Mouse (Mus musculus) heart, embryonic 14.5 days (tissue): ENCODE results near the gene Sik3. TPM values are rescaled to one million over a fixed set of nuclear protein-coding genes. Genes with fewer than 3 reads are reported as not detected.
A peak's percentile ranks its signal among the peaks of the same experiment; 100 is the strongest.

ENCODE experiments used
- ATAC-seq: fragments of 200-750 bp; cut with Nextera tagmentation; 2 replicates; pipeline ENCODE4 v1.8.0; 2017; ENCODE audit warnings: low read depth, moderate TSS enrichment; ENCODE audit not compliant: insufficient number of reproducible peaks, insufficient read depth, low FRiP score
- H3K27ac ChIP-seq, 2 experiments: fragments of 200-500 bp in 1 of 2; fragments of 300-500 bp in 1 of 2; sonication (generic) in 1 of 2; replicated peaks in 1 of 2; 2 replicates each; pipeline ENCODE4 v1.5.1; 2012 to 2014; ENCODE audit warnings: low read depth in 2 of 2, low read length in 2 of 2, control low read depth in 1 of 2, mild to moderate bottlenecking in 1 of 2, mixed read lengths in 1 of 2; ENCODE audit not compliant: control insufficient read depth in 1 of 2, insufficient read depth in 1 of 2
- H3K27me3 ChIP-seq: fragments of 300-500 bp; sonication (generic); 2 replicates; pipeline ENCODE4 v1.6.1; 2014; ENCODE audit warnings: mild to moderate bottlenecking, low read length, control low read depth; ENCODE audit not compliant: control insufficient read depth, insufficient read depth
- H3K36me3 ChIP-seq: fragments of 300-500 bp; sonication (generic); 2 replicates; pipeline ENCODE4 v1.6.1; 2014; ENCODE audit warnings: mild to moderate bottlenecking, control low read depth, low read length, mixed read lengths; ENCODE audit not compliant: control insufficient read depth, insufficient read depth
- H3K4me1 ChIP-seq, 2 experiments: fragments of 200-500 bp in 1 of 2; fragments of 300-500 bp in 1 of 2; sonication (generic) in 1 of 2; 2 replicates each; pipeline ENCODE4 v1.6.1; 2012 to 2014; ENCODE audit warnings: low read length in 2 of 2, control low read depth in 1 of 2, mixed read lengths in 1 of 2; ENCODE audit not compliant: control insufficient read depth in 2 of 2, insufficient read depth in 2 of 2
- H3K4me2 ChIP-seq: fragments of 300-500 bp; sonication (generic); 2 replicates; pipeline ENCODE4 v1.6.1; 2014; ENCODE audit warnings: mild to moderate bottlenecking, low read length
- H3K4me3 ChIP-seq, 2 experiments: fragments of 200-500 bp in 1 of 2; fragments of 300-500 bp in 1 of 2; sonication (generic) in 1 of 2; 2 replicates each; pipeline ENCODE4 v1.5.1; 2012 to 2014; ENCODE audit warnings: low read length in 2 of 2, mild to moderate bottlenecking in 2 of 2, control low read depth in 1 of 2, low read depth in 1 of 2, moderate library complexity in 1 of 2; ENCODE audit not compliant: control insufficient read depth in 1 of 2, insufficient read depth in 1 of 2
- H3K9ac ChIP-seq: fragments of 300-500 bp; sonication (generic); 2 replicates; pipeline ENCODE4 v1.6.1; 2014; ENCODE audit warnings: mild to moderate bottlenecking, low read length
- H3K9me3 ChIP-seq: fragments of 300-500 bp; sonication (generic); 2 replicates; pipeline ENCODE4 v1.6.1; 2016; ENCODE audit warnings: low read length, control low read depth; ENCODE audit not compliant: control insufficient read depth
- WGBS: fragments of 180-500 bp; shearing (Covaris S2); extraction: QIAGEN DNeasy Blood & Tissue Kit; methylation state at CpG from one replicate; pipeline ENCODE4 v1.1.7; 2014; 5-methylcytosine and 5-hydroxymethylcytosine counted together
- polyA plus RNA-seq: library from polyadenylated mRNA; unstranded; fragments of >200 nt; fragmentation: Nextera tagmentation; extraction: Ambion mirVana; gene quantifications from 2 replicates; pipeline ENCODE4 v1.2.1, GENCODE M21; 2014

Gene Sik3
- polyA plus RNA-seq, 1 experiment from 2014 or later, result 14.1 TPM

GRCm38 (mm10) chr9:46106105-46106504 is 93.5 kb downstream of the Sik3 start:
- H3K4me1 ChIP-seq, result peaks cover 4 to 9% of the 10 kb centered on the region in 2 experiments
- no peak overlapping the region for H3K4me2 ChIP-seq
- H3K9me3 ChIP-seq, result no peaks in the 10 kb centered on the region
- H3K27me3 ChIP-seq, result no peaks in the 10 kb centered on the region
- no peak overlapping the region for H3K9ac ChIP-seq
- H3K27ac ChIP-seq, result no peak overlapping the region
- H3K36me3 ChIP-seq, result no peaks in the 10 kb centered on the region
- WGBS, result 85% methylated on average over 9 of the region's 9 CpGs
- no peak for ATAC-seq
- H3K4me3 ChIP-seq, result no peak overlapping the region

GRCm38 (mm10) chr9:46110648-46111047 is 98.0 kb downstream of the Sik3 start:
- H3K4me2 ChIP-seq, result peak overlapping the region; percentile 44
- no peaks in the 10 kb centered on the region for H3K9me3 ChIP-seq
- no peak overlapping the region for H3K9ac ChIP-seq
- no peaks in the 10 kb centered on the region for H3K27me3 ChIP-seq
- WGBS, result 24% methylated on average over 7 of the region's 7 CpGs
- no peaks in the 10 kb centered on the region for H3K36me3 ChIP-seq
- peaks cover 14 to 39% of the 10 kb centered on the region in 2 experiments for H3K4me1 ChIP-seq
- ATAC-seq, result no peak
- peak overlapping the region; percentile 43 to 53; a peak in 2 of 4 replicates for H3K27ac ChIP-seq
- H3K4me3 ChIP-seq, result no peak overlapping the region

GRCm38 (mm10) chr9:46111334-46111733 is 98.7 kb downstream of the Sik3 start:
- no peak overlapping the region for H3K4me3 ChIP-seq
- no peak overlapping the region for H3K4me2 ChIP-seq
- H3K27ac ChIP-seq, result peak overlapping the region in 1 of 2 experiments; percentile 53; a peak in 2 of 4 replicates
- H3K4me1 ChIP-seq, result peaks cover 18 to 42% of the 10 kb centered on the region in 2 experiments
- no peaks in the 10 kb centered on the region for H3K36me3 ChIP-seq
- no peaks in the 10 kb centered on the region for H3K27me3 ChIP-seq
- no peak for ATAC-seq
- H3K9ac ChIP-seq, result no peak overlapping the region
- no peaks in the 10 kb centered on the region for H3K9me3 ChIP-seq

GRCm38 (mm10) chr9:46112246-46112645 is 99.6 kb downstream of the Sik3 start:
- H3K4me3 ChIP-seq, result no peak overlapping the region
- 0 out of 2 replicates have a peak overlapping the region, but pooled peaks have one; percentile 12 for H3K4me2 ChIP-seq
- H3K36me3 ChIP-seq, result no peaks in the 10 kb centered on the region
- ATAC-seq, result peak; percentile 57; the same call in 1 of the 2 replicates
- H3K4me1 ChIP-seq, result peaks cover 18 to 42% of the 10 kb centered on the region in 2 experiments
- H3K9me3 ChIP-seq, result no peaks in the 10 kb centered on the region
- H3K27me3 ChIP-seq, result no peaks in the 10 kb centered on the region
- WGBS, result 26% methylated on average over 5 of the region's 5 CpGs
- H3K27ac ChIP-seq, result peak overlapping the region in 1 of 2 experiments; percentile 62; a peak in 3 of 4 replicates
- peak overlapping the region; percentile 19; the same call in 1 of the 2 replicates for H3K9ac ChIP-seq

- Histone ChIP-seq H3K9ac (no peak overlapping the region), H3K27me3 (no peaks in the 10 kb centered on the region), H3K9me3 (no peaks in the 10 kb centered on the region), H3K27ac (peak overlapping the region in 1 of 2 experiments; percentile 17; a peak in 1 of 4 replicates), H3K4me1 (peaks cover 15 to 29% of the 10 kb centered on the region in 2 experiments), H3K4me2 (no peak overlapping the region), H3K36me3 (peaks cover 8% of the 10 kb centered on the region; the same call in 1 of the 2 replicates), H3K4me3 (no peak overlapping the region)
- WGBS, result 92% methylated on average over 8 of the region's 8 CpGs
- ATAC-seq, result no peak
Measured at GRCm38 (mm10) chr9:46118844-46119385, 106.3 kb downstream of the Sik3 start.

- H3K9ac ChIP-seq, result no peak overlapping the region
- peak; percentile 93 for ATAC-seq
- no peaks in the 10 kb centered on the region for H3K27me3 ChIP-seq
- WGBS, result 2% methylated on average over 6 of the region's 6 CpGs
- no peak overlapping the region; the same call in 1 of the 2 replicates for H3K4me2 ChIP-seq
- no peaks in the 10 kb centered on the region for H3K9me3 ChIP-seq
- peak overlapping the region; percentile 17 to 61 for H3K27ac ChIP-seq
- peaks cover 15 to 27% of the 10 kb centered on the region in 2 experiments for H3K4me1 ChIP-seq
- H3K36me3 ChIP-seq, result peaks cover 18% of the 10 kb centered on the region; the same call in 1 of the 2 replicates
- H3K4me3 ChIP-seq, result no peak overlapping the region
Measured at GRCm38 (mm10) chr9:46119943-46120441, 107.4 kb downstream of the Sik3 start.

- WGBS, result 81% methylated on average over 6 of the region's 6 CpGs
- Histone ChIP-seq H3K27ac (peak overlapping the region; percentile 17 to 61), H3K4me1 (peaks cover 12 to 20% of the 10 kb centered on the region in 2 experiments), H3K9me3 (no peaks in the 10 kb centered on the region), H3K36me3 (peaks cover 22% of the 10 kb centered on the region; the same call in 1 of the 2 replicates), H3K9ac (no peak overlapping the region), H3K4me2 (no peak overlapping the region; the same call in 1 of the 2 replicates), H3K27me3 (no peaks in the 10 kb centered on the region), H3K4me3 (no peak overlapping the region)
- no peak for ATAC-seq
Measured at GRCm38 (mm10) chr9:46120468-46121253, 108.0 kb downstream of the Sik3 start.
